Mouse (Mus musculus) liver, embryonic 12.5 days (tissue): ENCODE data around the gene Adam22. TPM values are rescaled to one million over a fixed set of nuclear protein-coding genes. Genes with fewer than 3 reads are reported as not detected.

Experiments
- ATAC-seq: fragments of 200-750 bp; cut with Nextera tagmentation; 2 replicates; pipeline ENCODE4 v1.8.0; 2017; ENCODE audit warnings: moderate number of reproducible peaks, mild to moderate bottlenecking, moderate library complexity
- H3K27ac ChIP-seq: fragments of 300-500 bp; sonication (generic); 2 replicates; pipeline ENCODE4 v1.5.1; 2016; ENCODE audit warnings: mild to moderate bottlenecking
- H3K27me3 ChIP-seq: fragments of 300-500 bp; sonication (generic); replicated peaks from 2 replicates; pipeline ENCODE4 v1.6.1; 2016; ENCODE audit warnings: mild to moderate bottlenecking, moderate library complexity
- H3K36me3 ChIP-seq: fragments of 300-500 bp; sonication (generic); 2 replicates; pipeline ENCODE4 v1.6.1; 2016; ENCODE audit warnings: mild to moderate bottlenecking, moderate library complexity
- H3K4me1 ChIP-seq: fragments of 300-500 bp; sonication (generic); 2 replicates; pipeline ENCODE4 v1.6.1; 2016
- H3K4me2 ChIP-seq: fragments of 300-500 bp; sonication (generic); 2 replicates; pipeline ENCODE4 v1.6.1; 2016; ENCODE audit warnings: mild to moderate bottlenecking, moderate library complexity
- H3K4me3 ChIP-seq: fragments of 300-500 bp; sonication (generic); 2 replicates; pipeline ENCODE4 v1.5.1; 2016; ENCODE audit warnings: mild to moderate bottlenecking, moderate library complexity
- H3K9ac ChIP-seq: fragments of 300-500 bp; sonication (generic); 2 replicates; pipeline ENCODE4 v1.6.1; 2016; ENCODE audit warnings: mild to moderate bottlenecking, moderate library complexity
- H3K9me3 ChIP-seq: fragments of 300-500 bp; sonication (generic); replicated peaks from 2 replicates; pipeline ENCODE4 v1.6.1; 2016; ENCODE audit warnings: mild to moderate bottlenecking, moderate library complexity
- WGBS: fragments of 180-500 bp; shearing (Covaris S2); methylation state at CpG from one replicate; pipeline ENCODE4 v1.1.7; 2016; ENCODE audit not compliant: insufficient replicate concordance; 5-methylcytosine and 5-hydroxymethylcytosine counted together
- polyA plus RNA-seq: library from polyadenylated mRNA; unstranded; fragments of >200 nt; fragmentation: Nextera tagmentation; extraction: Ambion mirVana; gene quantifications from 2 replicates; pipeline ENCODE4 v1.2.1, GENCODE M21; 2016

Adam22 gene
- polyA plus RNA-seq, 1 experiment from 2014 or later, result 0.56 TPM

DNA sequence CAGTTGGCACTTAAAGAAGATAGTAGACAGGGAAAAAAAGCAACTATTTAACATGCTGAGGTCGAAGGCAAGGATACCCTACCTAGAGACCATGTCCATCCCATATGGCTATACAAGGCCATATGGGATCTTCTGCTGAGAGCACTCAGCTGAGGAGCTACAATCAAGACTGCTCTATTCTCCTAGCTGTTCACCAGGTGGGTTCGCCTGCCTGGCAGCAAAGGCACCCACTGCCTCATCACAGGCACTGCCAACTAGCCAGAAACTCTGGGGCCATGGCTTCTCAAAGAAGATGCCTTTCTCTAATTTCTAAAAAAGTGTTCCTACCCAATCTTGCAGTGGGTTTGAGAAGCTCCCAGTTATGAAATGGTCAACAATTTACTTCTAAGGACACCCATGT, 238.2 kb downstream of the Adam22 start:
- Histone ChIP-seq H3K36me3 (no peaks in the 10 kb centered on the region), H3K9me3 (no peaks in the 10 kb centered on the region), H3K27me3 (no peaks in the 10 kb centered on the region), H3K4me3 (no peak overlapping the region), H3K9ac (no peak overlapping the region), H3K27ac (no peak overlapping the region), H3K4me2 (no peak overlapping the region), H3K4me1 (no peaks in the 10 kb centered on the region)
- WGBS, result 67% methylated on average over 2 of the region's 2 CpGs
- ATAC-seq, result no peak

- Histone ChIP-seq H3K36me3 (no peaks in the 10 kb centered on the region), H3K9me3 (no peaks in the 10 kb centered on the region), H3K27me3 (no peaks in the 10 kb centered on the region), H3K4me1 (no peaks in the 10 kb centered on the region), H3K27ac (no peak overlapping the region), H3K9ac (no peak overlapping the region), H3K4me3 (no peak overlapping the region), H3K4me2 (no peak overlapping the region)
- WGBS, result 67% methylated on average over 3 of the region's 3 CpGs
- no peak for ATAC-seq
These were observed 247.0 kb downstream of the Adam22 start for GRCm38 (mm10) chr5:8120926-8121325.

DNA sequence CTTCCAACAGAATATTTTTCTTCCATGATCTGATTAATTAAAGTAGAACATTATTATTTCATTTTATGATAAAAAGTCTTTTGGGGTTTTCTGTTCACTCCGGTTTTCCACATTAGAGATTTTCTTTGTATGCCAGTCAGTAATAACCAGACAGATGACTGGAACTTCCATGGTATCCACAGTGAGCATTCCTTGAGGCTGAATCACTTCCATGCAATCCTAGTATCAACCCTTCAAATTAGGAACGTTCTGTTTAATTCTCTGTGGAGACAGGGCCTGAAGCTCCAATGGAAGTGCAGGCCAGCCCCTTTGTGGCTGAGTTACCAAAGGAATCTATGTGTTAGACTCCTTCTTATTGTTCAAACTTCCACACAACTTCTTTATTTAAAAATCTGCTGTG, 247.9 kb downstream of the Adam22 start:
- Histone ChIP-seq H3K4me3 (no peak overlapping the region), H3K9ac (no peak overlapping the region), H3K4me2 (no peak overlapping the region), H3K9me3 (no peaks in the 10 kb centered on the region), H3K27ac (no peak overlapping the region), H3K36me3 (no peaks in the 10 kb centered on the region), H3K27me3 (no peaks in the 10 kb centered on the region), H3K4me1 (no peaks in the 10 kb centered on the region)
- WGBS, result 66% methylated on average over 2 of the region's 2 CpGs
- ATAC-seq, result no peak

DNA sequence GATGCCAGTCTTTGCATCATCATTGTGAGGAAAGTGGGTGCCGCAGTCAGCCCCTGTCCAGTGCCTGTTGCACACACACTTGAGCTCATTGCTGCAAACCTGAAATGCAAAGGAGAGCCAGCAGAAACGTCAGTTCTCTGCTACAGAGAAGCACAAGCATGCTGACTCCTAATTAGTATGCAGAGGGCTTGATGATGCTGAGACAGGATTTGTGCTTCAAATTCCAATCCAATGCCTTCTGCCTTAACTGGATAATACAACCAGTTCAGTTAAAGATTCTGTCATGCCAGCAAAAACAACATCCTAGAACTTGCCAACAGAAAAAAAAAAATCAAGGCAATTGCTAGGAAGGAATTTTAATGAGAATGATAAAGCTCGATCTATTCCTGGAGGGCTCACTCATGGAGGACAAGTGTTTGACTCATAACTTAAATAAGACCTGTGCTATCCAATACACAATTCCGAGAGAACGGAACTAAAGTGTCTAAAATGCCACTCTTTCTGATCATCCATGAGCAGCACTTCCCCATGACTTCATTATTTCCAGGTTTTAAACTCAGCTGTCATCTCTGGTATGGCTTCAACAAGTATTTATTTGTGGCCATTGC, 251.3 kb downstream of the Adam22 start:
- Histone ChIP-seq H3K9ac (no peak overlapping the region), H3K36me3 (no peaks in the 10 kb centered on the region), H3K4me1 (no peaks in the 10 kb centered on the region), H3K27me3 (no peaks in the 10 kb centered on the region), H3K4me3 (no peak overlapping the region), H3K9me3 (no peaks in the 10 kb centered on the region), H3K27ac (no peak overlapping the region), H3K4me2 (no peak overlapping the region)
- 67% methylated on average over 5 of the region's 5 CpGs for WGBS
- ATAC-seq, result no peak

DNA sequence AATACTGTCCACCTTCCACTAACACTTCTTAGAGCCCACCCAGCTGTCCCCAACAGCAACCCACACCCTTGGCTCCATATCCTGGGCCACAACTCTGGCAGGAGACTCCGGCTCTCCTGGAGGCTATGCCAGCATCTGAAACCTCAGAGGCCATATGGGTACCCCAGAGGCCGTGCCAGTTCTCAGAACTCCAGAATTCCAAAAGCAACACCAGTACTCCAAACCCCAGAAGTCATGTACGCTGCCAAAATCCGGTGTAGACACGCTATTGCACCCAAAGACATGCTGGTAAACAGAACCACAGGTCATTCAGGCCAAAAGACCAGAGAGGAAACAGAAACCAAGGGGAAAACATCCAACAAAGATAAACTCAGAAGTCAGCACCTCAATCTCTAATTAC, 255.7 kb downstream of the Adam22 start:
- Histone ChIP-seq H3K9ac (no peak overlapping the region), H3K9me3 (no peaks in the 10 kb centered on the region), H3K36me3 (no peaks in the 10 kb centered on the region), H3K4me2 (no peak overlapping the region), H3K4me1 (no peaks in the 10 kb centered on the region), H3K4me3 (no peak overlapping the region), H3K27ac (no peak overlapping the region), H3K27me3 (no peaks in the 10 kb centered on the region)
- 83% methylated on average over 5 of the region's 5 CpGs for WGBS
- ATAC-seq, result no peak

GRCm38 (mm10) chr5:8111691-8112090, 256.3 kb downstream of the Adam22 start:
- H3K4me1 ChIP-seq, result no peaks in the 10 kb centered on the region
- no peak for ATAC-seq
- no peaks in the 10 kb centered on the region for H3K27me3 ChIP-seq
- H3K9ac ChIP-seq, result no peak overlapping the region
- H3K4me3 ChIP-seq, result no peak overlapping the region
- H3K9me3 ChIP-seq, result no peaks in the 10 kb centered on the region
- no peak overlapping the region for H3K27ac ChIP-seq
- 74% methylated on average over 3 of the region's 3 CpGs for WGBS
- H3K36me3 ChIP-seq, result no peaks in the 10 kb centered on the region
- no peak overlapping the region for H3K4me2 ChIP-seq

DNA sequence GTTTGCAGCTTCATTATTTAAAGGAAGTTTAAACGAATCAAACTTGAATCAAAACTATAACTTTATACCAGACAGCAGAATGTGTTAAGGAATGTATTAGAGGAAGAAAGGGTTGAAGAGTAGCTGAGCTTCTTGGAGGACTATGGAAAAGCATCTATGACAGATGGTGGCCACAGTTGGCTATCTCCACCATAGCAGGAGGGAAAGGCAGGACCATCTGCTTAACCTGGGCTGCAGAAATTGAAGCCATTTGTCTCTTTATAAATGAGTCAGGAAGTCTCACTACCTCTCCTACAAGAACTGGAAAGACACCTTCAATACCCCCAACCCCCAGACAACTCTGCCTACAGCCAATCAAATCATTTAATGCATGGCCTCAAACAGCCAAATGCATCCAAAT, 272.3 kb downstream of the Adam22 start:
- H3K36me3 ChIP-seq, result no peaks in the 10 kb centered on the region
- H3K27me3 ChIP-seq, result no peaks in the 10 kb centered on the region
- no peaks in the 10 kb centered on the region for H3K4me1 ChIP-seq
- H3K4me3 ChIP-seq, result no peak overlapping the region
- H3K4me2 ChIP-seq, result no peak overlapping the region
- ATAC-seq, result no peak
- H3K9ac ChIP-seq, result no peak overlapping the region
- no peak overlapping the region for H3K27ac ChIP-seq
- no peaks in the 10 kb centered on the region for H3K9me3 ChIP-seq
- 68% methylated on average over 1 of the region's 1 CpGs for WGBS

DNA sequence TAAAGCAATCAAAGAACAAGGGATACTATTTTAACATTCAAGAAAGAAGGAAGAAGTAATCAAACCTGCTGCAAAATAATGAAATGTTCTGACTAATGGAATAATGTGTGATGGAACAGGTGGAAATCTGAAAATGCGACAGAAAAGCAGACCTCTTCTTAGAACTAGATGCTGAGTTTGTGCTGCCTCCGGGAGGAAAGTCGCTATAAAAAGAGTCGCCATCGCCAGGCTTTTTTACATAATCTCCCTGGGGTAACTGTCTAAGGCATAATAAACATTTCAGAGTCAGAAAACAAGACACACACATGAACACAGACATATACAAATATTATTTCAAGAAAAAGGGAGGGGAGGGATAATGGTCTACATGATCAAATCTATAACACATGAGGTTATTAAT, 273.0 kb downstream of the Adam22 start:
- Histone ChIP-seq H3K4me1 (no peaks in the 10 kb centered on the region), H3K9me3 (no peaks in the 10 kb centered on the region), H3K27me3 (no peaks in the 10 kb centered on the region), H3K4me2 (no peak overlapping the region), H3K4me3 (no peak overlapping the region), H3K36me3 (no peaks in the 10 kb centered on the region), H3K9ac (no peak overlapping the region), H3K27ac (no peak overlapping the region)
- WGBS, result 70% methylated on average over 5 of the region's 5 CpGs
- ATAC-seq, result no peak

- Histone ChIP-seq H3K27ac (no peak overlapping the region), H3K27me3 (no peaks in the 10 kb centered on the region), H3K4me1 (no peaks in the 10 kb centered on the region), H3K4me2 (no peak overlapping the region), H3K9ac (no peak overlapping the region), H3K4me3 (no peak overlapping the region), H3K36me3 (no peaks in the 10 kb centered on the region), H3K9me3 (no peaks in the 10 kb centered on the region)
- ATAC-seq, result no peak
- WGBS, result 50% methylated on average over 3 of the region's 3 CpGs
These were observed 279.8 kb downstream of the Adam22 start for GRCm38 (mm10) chr5:8088147-8088546.

DNA sequence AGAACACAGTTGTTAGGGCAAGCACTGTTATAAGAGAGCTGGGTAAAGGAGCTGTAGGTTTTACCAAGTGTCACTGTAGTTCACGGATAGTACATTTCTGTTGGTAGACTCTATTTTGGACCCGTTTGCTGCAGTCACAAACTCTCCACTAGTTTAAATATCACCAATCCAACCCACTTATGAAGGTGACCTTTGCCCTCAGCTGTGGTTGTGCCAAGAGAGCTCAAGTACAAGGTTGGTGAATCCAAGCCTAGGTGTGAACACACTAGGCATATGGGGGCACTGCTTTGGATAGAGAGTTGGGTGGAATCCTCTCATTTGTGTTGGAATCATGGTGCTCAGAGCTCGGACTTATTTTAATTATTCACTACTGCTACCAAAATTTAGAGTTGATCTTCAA, 282.3 kb downstream of the Adam22 start:
- Histone ChIP-seq H3K36me3 (no peaks in the 10 kb centered on the region), H3K4me3 (no peak overlapping the region), H3K27me3 (no peaks in the 10 kb centered on the region), H3K9me3 (no peaks in the 10 kb centered on the region), H3K27ac (no peak overlapping the region), H3K4me2 (no peak overlapping the region), H3K4me1 (no peaks in the 10 kb centered on the region), H3K9ac (no peak overlapping the region)
- no peak for ATAC-seq
- 69% methylated on average over 3 of the region's 3 CpGs for WGBS

- WGBS, result 54% methylated on average over 20 of the region's 20 CpGs
- H3K9ac ChIP-seq, result no peak overlapping the region
- H3K9me3 ChIP-seq, result no peaks in the 10 kb centered on the region
- 0 out of 2 replicates have a peak overlapping the region, but pooled peaks have one; percentile 6 for H3K4me2 ChIP-seq
- H3K27me3 ChIP-seq, result no peaks in the 10 kb centered on the region
- H3K27ac ChIP-seq, result no peak overlapping the region
- H3K4me3 ChIP-seq, result no peak overlapping the region
- peak; percentile 77 for ATAC-seq
- H3K4me1 ChIP-seq, result no peaks in the 10 kb centered on the region
- no peaks in the 10 kb centered on the region for H3K36me3 ChIP-seq
These were observed 285.0 kb downstream of the Adam22 start for GRCm38 (mm10) chr5:8082800-8083509.

GRCm38 (mm10) chr5:8077481-8077880, 290.5 kb downstream of the Adam22 start:
- Histone ChIP-seq H3K9me3 (no peaks in the 10 kb centered on the region), H3K4me2 (no peak overlapping the region), H3K4me3 (no peak overlapping the region), H3K27me3 (no peaks in the 10 kb centered on the region), H3K27ac (no peak overlapping the region), H3K4me1 (no peaks in the 10 kb centered on the region), H3K36me3 (peaks cover 12% of the 10 kb centered on the region), H3K9ac (no peak overlapping the region)
- ATAC-seq, result no peak
- 80% methylated on average over 8 of the region's 8 CpGs for WGBS
